Mouse (Mus musculus) bone marrow, adult 2 months (tissue): Measurements from ENCODE around the gene Arfgef2. TPM values are rescaled to one million over a fixed set of nuclear protein-coding genes. Genes with fewer than 3 reads are reported as not detected.
A peak's percentile ranks its signal among the peaks of the same experiment; 100 is the strongest.

Source experiments
- H3K27ac ChIP-seq: fragments of 200-500 bp; 2 replicates; pipeline ENCODE4 v1.5.1; 2012; ENCODE audit warnings: low read depth, mild to moderate bottlenecking, control low read depth, inconsistent platforms, low read length; ENCODE audit not compliant: control insufficient read depth, poor library complexity, insufficient read depth
- H3K4me1 ChIP-seq: fragments of 200-500 bp; 2 replicates; pipeline ENCODE4 v1.6.1; 2011; ENCODE audit warnings: low read length; ENCODE audit not compliant: control insufficient read depth, insufficient read depth
- H3K4me3 ChIP-seq: fragments of 200-500 bp; replicated peaks from 2 replicates; pipeline ENCODE3; 2011; ENCODE audit warnings: mild to moderate bottlenecking, low read depth, low read length, control low read depth; ENCODE audit not compliant: control insufficient read depth
- CTCF ChIP-seq: fragments of 200-500 bp; IDR thresholded peaks from 2 replicates; pipeline ENCODE4 v1.5.1; 2011; ENCODE audit warnings: low read length, control low read depth; ENCODE audit not compliant: control insufficient read depth, insufficient read depth
- POLR2A ChIP-seq: fragments of 200-500 bp; IDR thresholded peaks from 2 replicates; pipeline ENCODE4 v1.6.1; 2011; ENCODE audit warnings: low read depth, mild to moderate bottlenecking, control low read depth, low read length, borderline replicate concordance; ENCODE audit not compliant: control insufficient read depth
- WGBS: fragments of 180-500 bp; shearing (Covaris S2); methylation state at CpG from one replicate; pipeline ENCODE4 v1.1.7; 2018; 5-methylcytosine and 5-hydroxymethylcytosine counted together
- polyA plus RNA-seq: library from polyadenylated mRNA; stranded (reverse); fragments of >200 nt; gene quantifications from 2 replicates; pipeline ENCODE4 v1.2.4, GENCODE M21; 2011; ENCODE audit warnings: low replicate concordance; ENCODE audit not compliant: missing spikeins, insufficient read depth, insufficient read length

Arfgef2 gene
- polyA plus RNA-seq, 1 experiment = 18.3 TPM

DNA sequence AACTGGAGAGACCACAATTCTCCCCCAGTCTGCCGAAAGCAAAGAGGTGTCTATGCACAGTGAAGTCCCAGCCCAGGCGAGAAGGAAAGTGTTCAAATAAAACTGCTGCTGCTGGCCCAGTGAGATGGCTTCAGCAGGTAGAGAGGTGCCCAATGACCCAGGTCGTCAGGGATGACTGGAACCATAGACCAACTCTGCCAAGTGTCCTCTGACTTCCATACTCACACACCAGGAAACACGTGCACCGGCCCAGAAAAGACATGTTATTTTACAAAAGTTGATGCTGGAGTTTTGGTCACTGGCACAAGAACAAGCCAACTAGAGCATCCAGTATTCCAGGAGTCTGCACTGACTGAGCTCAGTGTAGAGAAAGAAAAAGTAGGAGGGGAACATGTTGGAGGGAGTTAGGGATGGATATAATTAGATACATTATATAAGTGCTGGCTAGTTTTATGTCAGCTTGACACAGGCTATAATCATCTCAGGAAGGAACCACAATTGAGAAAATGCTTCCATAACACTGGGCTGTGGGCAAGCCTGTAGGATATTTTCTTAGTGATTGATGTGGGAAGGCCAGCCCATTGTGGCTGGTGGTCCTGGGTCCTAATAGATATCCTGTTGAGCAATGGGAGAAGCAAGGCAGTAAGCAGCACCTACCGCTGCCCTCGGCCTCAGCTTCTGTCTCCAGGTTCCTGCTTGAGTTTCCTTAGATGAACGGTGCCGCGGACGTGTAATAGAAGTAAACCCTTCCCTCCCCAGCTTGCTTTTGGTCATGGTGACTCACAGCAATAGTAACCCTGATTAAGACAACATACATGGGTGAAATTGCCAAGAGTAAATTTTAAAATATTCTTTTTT is 5.5 kb upstream of the Arfgef2 start:
- WGBS = 36% methylated on average over 11 of the region's 11 CpGs
- H3K27ac ChIP-seq = no peak overlapping the region
- TF ChIP-seq CTCF (no peak), POLR2A (no peak)
- H3K4me3 ChIP-seq = no peak overlapping the region
- peaks cover 7% of the 10 kb centered on the region for H3K4me1 ChIP-seq

DNA sequence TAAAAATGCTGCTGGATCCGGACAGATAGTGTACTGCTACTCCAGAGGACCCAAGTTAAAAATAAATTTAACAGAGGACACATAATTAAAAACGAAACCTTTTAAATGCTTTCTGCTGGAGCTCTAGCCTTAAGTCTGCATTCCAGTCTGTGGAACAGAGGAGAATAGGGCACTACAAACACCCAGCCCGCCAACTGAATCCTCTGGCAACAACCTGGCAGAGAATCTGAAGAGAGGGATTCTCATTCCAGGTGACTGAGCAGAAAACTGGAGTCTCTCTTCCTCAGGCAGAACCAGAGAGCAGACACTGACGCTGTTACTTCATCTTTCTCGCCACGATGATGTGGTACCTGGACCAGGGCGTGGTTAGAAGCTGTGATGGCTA is 4.9 kb upstream of the Arfgef2 start:
- Histone ChIP-seq H3K4me3 (no peak overlapping the region), H3K4me1 (peaks cover 7% of the 10 kb centered on the region), H3K27ac (peak overlapping the region; percentile 14; the same call in 1 of the 2 replicates)
- WGBS = 44% methylated on average over 7 of the region's 7 CpGs
- TF ChIP-seq CTCF = no peak
- TF ChIP-seq POLR2A = no peak

DNA sequence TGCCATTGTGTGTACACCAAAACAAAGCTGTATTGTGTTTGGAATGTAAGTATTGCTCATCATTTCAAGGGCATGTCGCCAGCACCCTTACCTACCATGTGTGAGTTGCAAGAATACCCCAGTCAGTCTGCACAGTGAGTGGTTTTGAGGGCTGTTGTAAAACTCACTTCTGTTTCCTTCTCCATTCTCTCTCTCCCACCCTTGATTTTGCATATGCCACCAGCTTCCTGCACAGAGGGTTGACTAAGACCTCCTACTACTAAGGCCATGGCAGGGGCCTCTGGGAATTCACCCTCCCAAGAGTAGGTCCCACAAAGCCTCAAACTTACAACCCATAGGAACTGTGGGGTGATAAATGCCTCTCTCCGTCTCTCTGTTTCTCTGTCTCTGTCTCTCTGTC is 4.0 kb upstream of the Arfgef2 start:
- H3K27ac ChIP-seq = peak overlapping the region; percentile 32; the same call in 1 of the 2 replicates
- 19% methylated on average over 2 of the region's 2 CpGs for WGBS
- H3K4me1 ChIP-seq = peaks cover 7% of the 10 kb centered on the region
- H3K4me3 ChIP-seq = no peak overlapping the region
- no peak for TF ChIP-seq CTCF
- TF ChIP-seq POLR2A = no peak

DNA sequence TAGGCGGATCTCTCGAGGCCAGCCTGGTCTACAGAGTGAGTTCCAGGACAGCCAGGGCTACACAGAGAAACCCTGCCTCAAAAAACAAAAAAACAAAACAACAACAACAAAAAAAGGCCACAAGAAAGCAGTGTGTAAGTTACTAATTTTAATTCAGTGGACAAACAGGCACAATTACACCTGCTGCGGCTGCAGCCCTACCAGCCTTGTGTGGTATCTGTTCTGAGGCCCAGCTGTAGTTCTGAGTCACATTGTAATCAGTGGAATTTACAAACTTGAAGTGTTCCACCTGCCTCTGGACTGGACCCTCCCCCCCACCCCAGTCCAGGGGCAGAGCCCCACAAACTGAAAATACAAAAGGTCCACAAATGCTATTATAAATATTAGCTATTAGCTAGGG is 2.1 kb upstream of the Arfgef2 start:
- H3K4me1 ChIP-seq = peaks cover 9% of the 10 kb centered on the region
- WGBS = 98% methylated on average over 3 of the region's 3 CpGs
- no peak overlapping the region for H3K27ac ChIP-seq
- TF ChIP-seq POLR2A = no peak
- H3K4me3 ChIP-seq = no peak overlapping the region

DNA sequence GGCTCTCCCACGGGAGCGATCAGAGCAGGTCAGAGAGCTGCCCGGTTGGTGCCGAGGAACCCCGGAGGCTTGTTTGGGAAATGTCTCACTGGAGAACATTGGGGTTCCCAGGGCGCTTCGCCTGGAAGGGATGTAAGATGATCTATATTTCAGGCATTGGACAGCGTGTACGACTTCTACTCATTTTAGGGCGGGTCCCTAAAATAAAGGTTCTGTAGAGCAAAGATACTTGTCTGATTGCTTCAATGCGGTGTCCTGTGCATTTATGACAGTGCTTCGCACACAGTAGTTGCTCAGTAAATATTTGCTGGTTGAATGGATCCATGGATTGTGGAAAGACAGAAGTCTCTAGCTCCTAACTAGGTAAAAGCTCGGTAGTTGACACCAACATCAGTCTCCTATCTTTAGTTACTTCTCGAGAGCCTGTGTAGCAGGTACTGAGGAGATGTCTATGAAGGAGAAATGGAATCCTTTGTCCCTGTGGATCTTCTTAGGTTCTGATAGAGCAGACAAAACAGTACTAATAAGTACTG is 851 bp downstream of the Arfgef2 start:
- TF ChIP-seq POLR2A = no peak
- TF ChIP-seq CTCF = no peak
- WGBS = 15% methylated on average over 14 of the region's 14 CpGs
- peak overlapping the region; percentile 93 for H3K27ac ChIP-seq
- peaks cover 4% of the 10 kb centered on the region for H3K4me1 ChIP-seq
- H3K4me3 ChIP-seq = peak overlapping the region; percentile 88

DNA sequence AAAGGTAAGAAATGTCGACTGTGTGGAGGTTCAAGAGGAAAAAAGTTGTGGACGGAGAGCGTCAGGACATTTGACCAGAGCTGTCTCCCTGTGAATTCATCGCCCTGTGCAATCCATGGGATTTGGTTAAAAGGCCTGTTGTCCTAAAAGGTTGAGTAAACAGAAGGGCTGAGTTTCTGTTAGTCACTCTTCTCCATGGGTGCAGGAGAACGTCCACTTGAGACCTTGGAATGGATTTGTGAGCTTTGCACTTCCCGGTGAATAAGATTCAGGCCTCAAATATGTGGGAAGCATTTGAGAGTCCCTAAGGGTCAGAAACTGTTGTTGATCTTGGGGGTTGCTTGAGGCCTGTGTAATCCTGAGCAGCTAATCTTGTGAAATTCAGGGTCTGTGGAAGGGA is 1.4 kb downstream of the Arfgef2 start:
- Histone ChIP-seq H3K27ac (no peak overlapping the region), H3K4me1 (peaks cover 2% of the 10 kb centered on the region), H3K4me3 (no peak overlapping the region)
- TF ChIP-seq CTCF (no peak), POLR2A (no peak)
- WGBS = 78% methylated on average over 6 of the region's 6 CpGs

DNA sequence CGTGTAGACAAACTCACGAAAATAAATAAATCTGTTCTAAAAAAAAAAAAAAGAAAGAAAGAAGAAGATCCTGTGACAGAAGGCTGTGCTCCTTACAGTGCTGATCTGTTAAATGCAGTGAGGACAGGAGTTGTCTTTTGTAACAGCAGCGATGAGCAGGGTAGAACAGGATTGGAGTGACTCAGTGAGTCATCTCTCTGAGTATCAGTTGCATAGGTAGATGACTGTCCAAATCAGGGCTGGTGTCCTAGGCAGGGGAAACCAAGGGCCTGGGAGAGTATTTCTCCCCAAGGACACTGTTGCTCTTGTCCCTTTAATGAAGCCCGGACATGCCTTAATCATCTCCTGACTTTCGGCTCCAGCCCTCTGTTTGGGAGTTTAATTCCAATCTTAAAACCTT is 4.1 kb downstream of the Arfgef2 start:
- WGBS = 90% methylated on average over 5 of the region's 5 CpGs
- Histone ChIP-seq H3K27ac (no peak overlapping the region), H3K4me3 (no peak overlapping the region), H3K4me1 (peaks cover 2% of the 10 kb centered on the region)
- TF ChIP-seq CTCF = no peak
- TF ChIP-seq POLR2A = no peak

DNA sequence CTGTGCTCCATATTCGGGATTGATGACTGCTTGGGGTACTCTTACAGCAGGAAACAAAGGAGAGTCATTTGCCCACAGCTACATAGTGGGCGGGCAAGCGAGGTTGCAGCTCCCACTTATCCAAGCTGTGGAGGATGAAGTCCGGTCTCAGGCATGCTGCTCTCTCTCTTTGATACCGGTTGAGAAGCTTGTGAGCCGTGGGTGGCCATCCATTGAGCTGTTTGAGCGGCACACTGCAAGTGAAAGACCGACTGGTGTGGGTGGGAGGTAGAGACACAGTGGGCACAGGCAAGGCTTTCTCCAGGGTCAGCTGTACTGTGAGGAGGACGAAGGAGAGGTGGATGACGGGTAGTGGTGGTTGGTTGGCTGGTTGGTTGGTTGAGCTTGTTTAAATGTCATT is 5.4 kb downstream of the Arfgef2 start:
- Histone ChIP-seq H3K27ac (no peak overlapping the region), H3K4me1 (peaks cover 2% of the 10 kb centered on the region), H3K4me3 (no peak overlapping the region)
- TF ChIP-seq POLR2A (no peak), CTCF (no peak)
- WGBS = 90% methylated on average over 10 of the region's 10 CpGs
